Mouse (Mus musculus): ENCODE measurements at regions not wholly inside any gene's neighbourhood (a gene's known extent, or its start where the extent isn't known, plus 50 kb on each side); places are given as distances from the start of the nearest gene placed in this dataset.

- no peaks in the 10 kb centered on the region for H3K4me1 ChIP-seq (ENCODE audit: control insufficient read depth, insufficient read depth, low read length)
- WGBS, result 78% methylated on average over 1 of the region's 1 CpGs
- H3K27ac ChIP-seq (ENCODE audit: low read depth, low read length), result no peak overlapping the region
- H3K27me3 ChIP-seq (ENCODE audit: control insufficient read depth, insufficient read depth, low read length), result no peaks in the 10 kb centered on the region
- no peak for ATAC-seq (ENCODE audit: low FRiP score, low TSS enrichment)
- H3K4me3 ChIP-seq (ENCODE audit: low read length), result no peak overlapping the region
- H3K9me3 ChIP-seq (ENCODE audit: control insufficient read depth, low read length), result no peaks in the 10 kb centered on the region
- H3K36me3 ChIP-seq (ENCODE audit: control insufficient read depth, insufficient read depth, low read length), result no peaks in the 10 kb centered on the region
- no peak overlapping the region for H3K4me2 ChIP-seq (replicated peaks; ENCODE audit: low read depth, low read length)
- no peak overlapping the region for H3K9ac ChIP-seq (ENCODE audit: low read depth, low read length)
Observed at GRCm38 (mm10) chr14:102712600-102712999, 269.8 kb downstream of the Kctd12 start.

GRCm38 (mm10) chr14:102706704-102707336 lies 275.6 kb downstream of the Kctd12 start:
- no peak overlapping the region for H3K27ac ChIP-seq (ENCODE audit: low read depth, low read length)
- H3K9me3 ChIP-seq (ENCODE audit: control insufficient read depth, low read length), result no peaks in the 10 kb centered on the region
- no peaks in the 10 kb centered on the region for H3K27me3 ChIP-seq (ENCODE audit: control insufficient read depth, insufficient read depth, low read length)
- no peaks in the 10 kb centered on the region for H3K36me3 ChIP-seq (ENCODE audit: control insufficient read depth, insufficient read depth, low read length)
- no peak overlapping the region for H3K9ac ChIP-seq (ENCODE audit: low read depth, low read length)
- H3K4me2 ChIP-seq (replicated peaks; ENCODE audit: low read depth, low read length), result no peak overlapping the region
- no peak overlapping the region for H3K4me3 ChIP-seq (ENCODE audit: low read length)
- 82% methylated on average over 5 of the region's 5 CpGs for WGBS
- ATAC-seq (ENCODE audit: low FRiP score, low TSS enrichment), result no peak
- H3K4me1 ChIP-seq (ENCODE audit: control insufficient read depth, insufficient read depth, low read length), result no peaks in the 10 kb centered on the region

- WGBS, result 72% methylated on average over 2 of the region's 2 CpGs
- H3K27me3 ChIP-seq (ENCODE audit: control insufficient read depth, insufficient read depth, low read length), result no peaks in the 10 kb centered on the region
- H3K27ac ChIP-seq (ENCODE audit: low read depth, low read length), result no peak overlapping the region
- H3K36me3 ChIP-seq (ENCODE audit: control insufficient read depth, insufficient read depth, low read length), result no peaks in the 10 kb centered on the region
- H3K4me3 ChIP-seq (ENCODE audit: low read length), result no peak overlapping the region
- H3K4me1 ChIP-seq (ENCODE audit: control insufficient read depth, insufficient read depth, low read length), result no peaks in the 10 kb centered on the region
- ATAC-seq (ENCODE audit: low FRiP score, low TSS enrichment), result no peak
- no peak overlapping the region for H3K4me2 ChIP-seq (replicated peaks; ENCODE audit: low read depth, low read length)
- no peak overlapping the region for H3K9ac ChIP-seq (ENCODE audit: low read depth, low read length)
- H3K9me3 ChIP-seq (ENCODE audit: control insufficient read depth, low read length), result no peaks in the 10 kb centered on the region
Observed at GRCm38 (mm10) chr14:102701108-102701507, 281.3 kb downstream of the Kctd12 start.

GRCm38 (mm10) chr14:102700457-102700856 lies 282.0 kb downstream of the Kctd12 start:
- Histone ChIP-seq H3K27me3 (ENCODE audit: control insufficient read depth, insufficient read depth, low read length) (no peaks in the 10 kb centered on the region), H3K36me3 (ENCODE audit: control insufficient read depth, insufficient read depth, low read length) (no peaks in the 10 kb centered on the region), H3K9me3 (ENCODE audit: control insufficient read depth, low read length) (no peaks in the 10 kb centered on the region), H3K27ac (ENCODE audit: low read depth, low read length) (no peak overlapping the region), H3K4me1 (ENCODE audit: control insufficient read depth, insufficient read depth, low read length) (no peaks in the 10 kb centered on the region), H3K9ac (ENCODE audit: low read depth, low read length) (no peak overlapping the region), H3K4me2 (replicated peaks; ENCODE audit: low read depth, low read length) (no peak overlapping the region), H3K4me3 (ENCODE audit: low read length) (no peak overlapping the region)
- 86% methylated on average over 6 of the region's 6 CpGs for WGBS
- ATAC-seq (ENCODE audit: low FRiP score, low TSS enrichment), result no peak

- WGBS, result 81% methylated on average over 3 of the region's 3 CpGs
Observed at GRCm38 (mm10) chr14:102699015-102699414, 283.4 kb downstream of the Kctd12 start.

GRCm38 (mm10) chr14:102686791-102687190 lies 295.6 kb downstream of the Kctd12 start:
- no peak overlapping the region for H3K27ac ChIP-seq (ENCODE audit: low read depth, low read length)
- WGBS, result 53% methylated on average over 1 of the region's 1 CpGs
- no peak for ATAC-seq (ENCODE audit: low FRiP score, low TSS enrichment)

More at GRCm38 (mm10) chr14:102699015-102699414, 283.4 kb downstream of the Kctd12 start:
- Histone ChIP-seq H3K4me2 (replicated peaks; ENCODE audit: low read depth, low read length) (no peak overlapping the region), H3K27ac (ENCODE audit: low read depth, low read length) (no peak overlapping the region), H3K27me3 (ENCODE audit: control insufficient read depth, insufficient read depth, low read length) (no peaks in the 10 kb centered on the region), H3K9ac (ENCODE audit: low read depth, low read length) (no peak overlapping the region), H3K9me3 (ENCODE audit: control insufficient read depth, low read length) (no peaks in the 10 kb centered on the region), H3K36me3 (ENCODE audit: control insufficient read depth, insufficient read depth, low read length) (no peaks in the 10 kb centered on the region), H3K4me1 (ENCODE audit: control insufficient read depth, insufficient read depth, low read length) (no peaks in the 10 kb centered on the region), H3K4me3 (ENCODE audit: low read length) (no peak overlapping the region)
- ATAC-seq (ENCODE audit: low FRiP score, low TSS enrichment), result no peak

GRCm38 (mm10) chr14:102676582-102676981 lies 305.9 kb downstream of the Kctd12 start:
- H3K36me3 ChIP-seq (ENCODE audit: control insufficient read depth, insufficient read depth, low read length), result no peaks in the 10 kb centered on the region
- no peaks in the 10 kb centered on the region for H3K4me1 ChIP-seq (ENCODE audit: control insufficient read depth, insufficient read depth, low read length)
- H3K27ac ChIP-seq (ENCODE audit: low read depth, low read length), result no peak overlapping the region
- ATAC-seq (ENCODE audit: low FRiP score, low TSS enrichment), result no peak
- H3K4me2 ChIP-seq (replicated peaks; ENCODE audit: low read depth, low read length), result no peak overlapping the region
- no peak overlapping the region for H3K4me3 ChIP-seq (ENCODE audit: low read length)
- no peaks in the 10 kb centered on the region for H3K9me3 ChIP-seq (ENCODE audit: control insufficient read depth, low read length)
- WGBS, result 83% methylated on average over 5 of the region's 5 CpGs
- H3K27me3 ChIP-seq (ENCODE audit: control insufficient read depth, insufficient read depth, low read length), result no peaks in the 10 kb centered on the region
- H3K9ac ChIP-seq (ENCODE audit: low read depth, low read length), result no peak overlapping the region

More at GRCm38 (mm10) chr14:102686791-102687190, 295.6 kb downstream of the Kctd12 start:
- H3K9me3 ChIP-seq (ENCODE audit: control insufficient read depth, low read length), result no peaks in the 10 kb centered on the region
- H3K4me1 ChIP-seq (ENCODE audit: control insufficient read depth, insufficient read depth, low read length), result no peaks in the 10 kb centered on the region
- H3K4me2 ChIP-seq (replicated peaks; ENCODE audit: low read depth, low read length), result no peak overlapping the region
- no peaks in the 10 kb centered on the region for H3K27me3 ChIP-seq (ENCODE audit: control insufficient read depth, insufficient read depth, low read length)
- no peak overlapping the region for H3K4me3 ChIP-seq (ENCODE audit: low read length)
- H3K36me3 ChIP-seq (ENCODE audit: control insufficient read depth, insufficient read depth, low read length), result no peaks in the 10 kb centered on the region
- H3K9ac ChIP-seq (ENCODE audit: low read depth, low read length), result no peak overlapping the region

- WGBS, result 86% methylated on average over 5 of the region's 5 CpGs
- Histone ChIP-seq H3K4me3 (ENCODE audit: low read length) (no peak overlapping the region), H3K9ac (ENCODE audit: low read depth, low read length) (no peak overlapping the region), H3K4me1 (ENCODE audit: control insufficient read depth, insufficient read depth, low read length) (no peaks in the 10 kb centered on the region), H3K4me2 (replicated peaks; ENCODE audit: low read depth, low read length) (no peak overlapping the region), H3K27me3 (ENCODE audit: control insufficient read depth, insufficient read depth, low read length) (no peaks in the 10 kb centered on the region), H3K36me3 (ENCODE audit: control insufficient read depth, insufficient read depth, low read length) (no peaks in the 10 kb centered on the region), H3K9me3 (ENCODE audit: control insufficient read depth, low read length) (no peaks in the 10 kb centered on the region), H3K27ac (ENCODE audit: low read depth, low read length) (no peak overlapping the region)
- no peak for ATAC-seq (ENCODE audit: low FRiP score, low TSS enrichment)
Observed at GRCm38 (mm10) chr14:102674635-102675034, 307.8 kb downstream of the Kctd12 start.

GRCm38 (mm10) chr14:102673724-102674123 lies 308.7 kb downstream of the Kctd12 start:
- Histone ChIP-seq H3K9ac (ENCODE audit: low read depth, low read length) (no peak overlapping the region), H3K4me1 (ENCODE audit: control insufficient read depth, insufficient read depth, low read length) (no peaks in the 10 kb centered on the region), H3K4me2 (replicated peaks; ENCODE audit: low read depth, low read length) (no peak overlapping the region), H3K4me3 (ENCODE audit: low read length) (no peak overlapping the region), H3K27me3 (ENCODE audit: control insufficient read depth, insufficient read depth, low read length) (no peaks in the 10 kb centered on the region), H3K36me3 (ENCODE audit: control insufficient read depth, insufficient read depth, low read length) (no peaks in the 10 kb centered on the region), H3K27ac (ENCODE audit: low read depth, low read length) (no peak overlapping the region), H3K9me3 (ENCODE audit: control insufficient read depth, low read length) (no peaks in the 10 kb centered on the region)
- ATAC-seq (ENCODE audit: low FRiP score, low TSS enrichment), result peak; percentile 72; the same call in 1 of the 2 replicates
- 38% methylated on average over 5 of the region's 5 CpGs for WGBS

Data from kidney, embryonic 14.5 days (tissue).